Mouse (Mus musculus) gastrocnemius, postnatal 36 days (tissue): ENCODE measurements around the gene Slc37a1. TPM values are rescaled to one million over a fixed set of nuclear protein-coding genes. Genes with fewer than 3 reads are reported as not detected.

Experiments used
- DNase-seq, 2 experiments: peaks; one replicate each; pipeline ENCODE4 v3.0.0; 2022
- intact Hi-C: fragments of 180-260 bp; cut with DNase I; formaldehyde crosslinking; loops from one replicate; pipeline ENCODE4 v1.15.1; 2025
- total RNA-seq, 2 experiments: library from RNA; stranded (reverse); gene quantifications; 2 replicates each; pipeline ENCODE4 v1.2.3; 2021

Gene Slc37a1
- total RNA-seq, 2 experiments from 2014 or later = 3.3 to 3.6 TPM

DNA sequence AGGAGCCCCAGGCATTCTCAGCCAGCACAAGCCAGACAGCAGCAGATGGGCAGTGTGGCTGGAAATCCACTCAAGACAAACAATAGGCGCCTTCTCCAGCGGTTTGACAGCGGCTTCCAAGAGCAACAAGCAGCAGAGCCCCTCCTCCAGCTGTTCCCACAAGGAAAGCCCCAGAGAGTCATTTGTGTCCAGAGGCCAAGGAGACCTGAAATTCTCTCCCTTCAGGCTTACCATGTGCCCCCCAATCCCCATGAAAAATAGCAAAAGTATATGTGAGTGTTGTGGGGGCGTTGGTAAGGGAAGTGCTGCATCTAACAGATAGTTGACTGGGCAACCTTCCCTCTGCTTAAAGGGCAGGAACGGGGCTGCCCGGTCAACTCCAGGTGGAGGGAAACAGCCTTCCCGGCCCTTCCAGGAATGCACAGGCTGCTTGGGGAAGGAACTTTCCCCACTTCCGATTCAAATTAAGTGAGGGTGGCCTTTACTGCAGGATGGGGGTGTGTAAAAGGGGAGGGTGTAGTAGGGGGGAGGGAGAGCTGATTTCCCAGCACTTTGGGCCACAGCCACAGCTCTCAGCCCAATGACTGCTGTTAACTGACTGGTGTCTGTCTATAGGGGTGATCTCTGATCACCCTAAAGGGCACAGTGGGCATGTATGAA lies 98.5 kb downstream of the Slc37a1 start:
- DNase-seq = peak; percentile 20 to 28
- intact Hi-C loops = no loop called here

DNA sequence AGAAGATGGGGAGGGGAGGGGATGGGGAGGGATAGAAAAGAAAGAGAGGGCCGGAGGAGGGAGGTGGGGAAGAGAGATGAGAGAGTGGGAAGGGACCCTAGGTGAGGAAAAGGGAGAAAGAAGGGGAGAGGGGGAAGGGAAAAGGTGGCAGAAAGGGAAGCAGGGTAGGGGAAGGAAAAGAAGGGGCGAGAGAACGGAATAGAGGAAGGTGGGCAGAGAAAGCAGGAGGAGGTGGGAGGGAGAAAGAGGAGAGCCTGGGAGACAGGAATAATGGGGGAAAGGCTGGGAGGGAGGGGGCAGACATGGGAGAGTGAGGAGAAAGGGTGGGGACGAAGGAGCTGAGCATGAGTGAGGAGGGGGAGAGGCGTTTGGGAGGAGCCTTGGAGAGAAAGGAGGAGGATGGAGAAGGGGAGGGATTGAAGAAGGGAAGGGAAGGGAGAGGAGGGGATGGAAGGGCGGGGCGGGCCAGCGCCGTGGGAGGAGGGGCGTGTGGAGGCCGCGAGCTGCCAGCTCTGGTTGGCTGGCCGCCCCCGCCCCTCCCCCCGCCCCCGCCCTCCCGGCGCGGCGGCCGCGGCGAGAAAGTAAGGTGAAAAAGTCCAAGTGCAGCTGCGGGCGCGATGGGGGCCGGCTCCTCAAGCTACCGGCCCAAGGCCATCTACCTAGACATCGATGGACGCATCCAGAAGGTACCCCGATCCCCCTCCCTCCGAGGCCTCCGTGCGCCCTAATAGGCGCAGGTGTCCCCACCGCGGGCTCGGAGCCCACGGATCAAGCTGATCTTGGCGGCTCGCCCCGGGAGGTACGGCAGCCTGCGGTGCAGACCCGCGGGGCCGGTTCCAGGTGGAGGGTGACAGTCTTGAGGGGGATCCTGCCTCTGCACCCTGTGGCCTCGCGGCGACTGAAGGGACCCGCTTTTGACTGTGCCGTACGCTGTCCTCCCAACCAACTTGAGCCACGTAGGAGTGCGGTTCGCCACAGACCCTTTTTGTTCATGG lies 99.4 kb downstream of the Slc37a1 start, which contains the start of gene Pde9a:
Gene Pde9a, plus strand, starts transcription at position 540 of the 995 bp plus-strand sequence.
- intact Hi-C loops = no loop called here
- peak; percentile 28 to 43 for DNase-seq

DNA sequence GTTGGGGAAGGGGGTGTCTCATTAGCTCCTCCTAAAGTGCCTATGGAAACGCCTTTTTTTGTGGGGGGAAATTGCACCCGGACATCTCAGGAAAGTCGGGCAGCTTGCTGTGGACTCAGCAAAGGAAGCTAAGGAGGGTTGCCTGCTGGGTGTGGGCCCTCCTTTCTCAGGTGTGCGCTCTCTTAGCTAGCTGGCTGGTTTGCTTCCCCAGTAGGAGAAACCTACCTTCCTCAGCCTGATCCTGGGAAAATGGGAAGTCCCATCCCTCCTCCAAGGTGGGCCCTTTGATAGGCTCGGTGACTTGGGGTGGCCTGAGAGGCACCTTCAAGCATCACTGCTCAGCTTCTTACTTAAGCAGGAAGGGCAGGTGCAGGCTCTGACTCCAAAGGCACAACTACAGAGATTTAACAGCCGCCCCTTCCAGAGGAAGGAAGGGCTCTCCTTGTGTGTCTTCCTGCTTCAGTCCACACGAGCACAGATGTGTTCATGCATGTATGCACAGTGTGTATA lies 100.2 kb downstream of the Slc37a1 start:
- intact Hi-C loops = no loop called here
- DNase-seq = no peak

DNA sequence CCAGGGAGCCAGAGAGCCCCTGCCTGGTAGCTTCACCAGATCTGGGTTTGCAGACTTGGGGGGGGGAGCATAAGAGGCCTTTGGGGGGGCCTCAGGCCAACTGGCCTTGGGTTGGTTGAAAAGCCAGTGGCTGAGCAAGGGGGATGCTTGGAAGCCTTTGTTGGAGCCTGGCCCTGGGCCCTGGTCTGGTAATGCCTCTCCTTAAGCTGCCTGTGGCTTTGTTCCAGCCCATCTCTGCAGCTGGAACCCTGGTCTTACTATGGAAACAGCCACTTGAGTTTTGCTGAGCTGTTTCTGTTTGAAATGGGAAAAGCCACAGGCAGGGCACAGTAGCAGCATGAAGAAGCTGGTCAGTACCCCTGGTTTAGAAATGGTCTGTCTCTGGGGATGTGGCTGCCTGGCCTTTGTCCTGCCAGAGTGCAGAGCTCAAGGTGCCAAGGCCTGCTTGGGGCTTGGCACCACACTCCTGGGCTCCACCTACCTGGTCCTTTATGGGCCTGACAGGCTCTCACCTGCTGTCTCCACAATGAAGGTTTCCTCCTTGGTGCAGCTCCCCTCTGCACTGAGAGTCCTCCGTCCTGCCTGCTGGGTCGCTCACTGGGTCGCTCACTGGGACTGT lies 102.9 kb downstream of the Slc37a1 start:
- DNase-seq = no peak
- intact Hi-C loops = no loop called here

DNA sequence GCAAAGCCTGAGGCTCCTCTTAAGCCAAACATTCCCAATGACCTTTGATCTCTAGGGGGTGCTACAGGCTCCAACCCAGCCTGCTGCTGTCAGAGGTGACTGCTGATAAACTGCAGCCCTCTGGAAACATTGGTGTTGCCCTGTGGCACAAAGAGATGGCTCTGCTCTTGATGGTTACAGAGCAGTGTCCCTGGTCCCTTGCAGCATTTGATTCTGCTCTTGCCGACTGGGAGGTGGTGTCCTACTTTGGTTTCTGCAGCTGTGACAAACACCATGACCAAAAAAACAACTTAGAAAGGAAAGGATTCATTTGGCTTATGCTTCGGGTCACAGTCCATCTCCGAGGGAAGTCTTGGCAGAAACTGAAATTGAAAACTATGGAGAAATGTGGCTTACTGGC lies 104.9 kb downstream of the Slc37a1 start:
- intact Hi-C loops = no loop called here
- DNase-seq = no peak

DNA sequence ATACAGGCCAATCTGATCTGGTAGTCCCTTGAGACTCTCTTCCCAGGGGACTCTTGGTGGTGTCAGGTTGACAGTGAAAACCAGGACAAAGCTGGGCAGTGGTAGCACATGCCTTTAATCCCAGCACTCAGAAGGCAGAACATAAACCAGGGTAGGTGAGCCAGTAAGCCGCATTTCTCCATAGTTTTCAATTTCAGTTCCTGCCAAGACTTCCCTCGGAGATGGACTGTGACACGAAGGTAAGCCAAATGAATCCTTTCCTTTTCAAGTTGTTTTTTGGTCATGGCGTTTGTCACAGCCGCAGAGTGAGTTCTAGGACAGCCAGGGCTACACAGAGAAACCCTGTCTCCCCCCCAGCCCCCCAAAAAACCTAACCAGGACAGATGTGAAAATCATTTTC lies 105.4 kb downstream of the Slc37a1 start:
- DNase-seq = no peak
- intact Hi-C loops = no loop called here

DNA sequence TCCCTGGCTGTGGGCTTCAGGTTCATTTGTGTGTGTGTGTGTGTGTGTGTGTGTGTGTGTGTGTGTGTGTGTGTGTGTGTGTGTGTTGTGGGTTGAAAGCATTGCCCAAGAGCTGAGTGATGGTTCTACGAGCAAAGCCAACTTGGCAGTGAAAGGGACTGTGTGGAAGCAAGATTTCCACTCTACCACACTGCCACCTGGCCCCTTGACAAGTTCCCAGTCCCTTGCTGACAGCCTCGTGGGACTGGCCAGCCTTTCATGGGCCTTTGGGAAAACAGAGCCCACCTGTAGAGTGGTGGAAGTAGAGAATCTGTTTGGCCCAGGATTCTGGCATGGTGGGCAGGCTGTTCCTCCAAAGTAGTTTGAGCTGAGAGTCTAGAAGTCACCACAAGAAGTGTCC lies 107.2 kb downstream of the Slc37a1 start:
- no peak for DNase-seq
- intact Hi-C loops = no loop called here

DNA sequence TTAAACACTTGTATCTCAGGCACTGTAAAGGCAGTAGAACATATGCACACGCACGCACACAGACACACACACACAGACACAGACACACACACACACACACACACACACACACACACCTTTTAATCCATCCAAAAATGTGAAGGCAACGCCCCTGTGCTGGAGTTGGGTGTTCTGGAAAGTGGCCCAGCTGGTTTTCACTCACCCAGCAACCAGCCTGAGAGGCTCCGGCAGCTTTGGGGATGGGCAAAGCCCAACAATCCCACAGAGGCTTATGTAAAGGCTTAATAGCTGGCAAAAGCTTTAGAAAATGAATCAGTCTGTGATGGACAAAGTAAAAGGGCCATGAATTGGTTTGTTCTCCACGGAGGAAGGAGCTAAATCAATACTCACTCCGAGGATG lies 113.7 kb downstream of the Slc37a1 start:
- no peak for DNase-seq
- intact Hi-C loops = no loop called here

Other genes starting within 250 kb of the Slc37a1 start
- gene Abcg1, start 229.1 kb upstream of the Slc37a1 start, total RNA-seq = 1 to 10 TPM; 1.7 to 2.3 TPM
- not detected for gene Tff3, start 157.1 kb upstream of the Slc37a1 start, total RNA-seq
- gene Tff2, start 142.5 kb upstream of the Slc37a1 start, total RNA-seq = not detected
- not detected for gene Tff1, start 121.5 kb upstream of the Slc37a1 start, total RNA-seq
- gene Tmprss3, start 87.8 kb upstream of the Slc37a1 start, total RNA-seq = not detected
- under 1 TPM in 1 of 2 experiments, not detected in 1; 0.41 TPM for gene Ubash3a, start 78.9 kb upstream of the Slc37a1 start, total RNA-seq
- gene Rsph1, start 9.4 kb upstream of the Slc37a1 start, total RNA-seq = 1 to 10 TPM; 7.7 to 8.6 TPM
- gene Pde9a, start 99.4 kb downstream of the Slc37a1 start, total RNA-seq = 1 to 10 TPM; 1.5 to 2.5 TPM
- 1 to 10 TPM; 5.0 to 5.3 TPM for gene Wdr4, start 233.2 kb downstream of the Slc37a1 start, total RNA-seq
- gene Ndufv3, start 233.3 kb downstream of the Slc37a1 start, total RNA-seq = 100 to 1,000 TPM; 439 to 467 TPM